Mouse (Mus musculus) frontal cortex, postnatal 10 days (tissue): Measurements from ENCODE around the gene Filip1l.

Experiments
- DNase-seq, 2 experiments: peaks; one replicate each; pipeline ENCODE4 v3.0.0; 2022; ENCODE audit warnings: low spot score in 2 of 2, mixed read lengths in 1 of 2

Filip1l gene

GRCm38 (mm10) chr16:57483503-57483902, 130.6 kb downstream of the Filip1l start:
- no peak for DNase-seq

- no peak for DNase-seq
Measured at GRCm38 (mm10) chr16:57484043-57484795, 131.3 kb downstream of the Filip1l start.

GRCm38 (mm10) chr16:57485265-57485664, 132.4 kb downstream of the Filip1l start:
- DNase-seq: no peak

GRCm38 (mm10) chr16:57486266-57486665, 133.4 kb downstream of the Filip1l start:
- DNase-seq: no peak

- DNase-seq: no peak
Measured at GRCm38 (mm10) chr16:57488661-57489060, 135.8 kb downstream of the Filip1l start.

GRCm38 (mm10) chr16:57490691-57491090, 137.8 kb downstream of the Filip1l start:
- DNase-seq: no peak

- no peak for DNase-seq
Measured at GRCm38 (mm10) chr16:57491853-57492252, 139.0 kb downstream of the Filip1l start.

- no peak for DNase-seq
Measured at GRCm38 (mm10) chr16:57495476-57496203, 142.7 kb downstream of the Filip1l start.

- peak in 1 of 2 experiments; percentile 33 for DNase-seq
Measured at GRCm38 (mm10) chr16:57496437-57497173, 143.7 kb downstream of the Filip1l start.

- no peak for DNase-seq
Measured at GRCm38 (mm10) chr16:57500851-57501250, 148.0 kb downstream of the Filip1l start.

GRCm38 (mm10) chr16:57502230-57502629, 149.3 kb downstream of the Filip1l start:
- DNase-seq: no peak

GRCm38 (mm10) chr16:57502761-57503160, 149.9 kb downstream of the Filip1l start:
- no peak for DNase-seq

GRCm38 (mm10) chr16:57504728-57505127, 151.8 kb downstream of the Filip1l start:
- no peak for DNase-seq

GRCm38 (mm10) chr16:57506133-57506532, 153.2 kb downstream of the Filip1l start:
- no peak for DNase-seq

- DNase-seq: no peak
Measured at GRCm38 (mm10) chr16:57508351-57508750, 155.5 kb downstream of the Filip1l start.

GRCm38 (mm10) chr16:57509099-57509498, 156.2 kb downstream of the Filip1l start:
- DNase-seq: no peak

- no peak for DNase-seq
Measured at GRCm38 (mm10) chr16:57513562-57513961, 160.7 kb downstream of the Filip1l start.

GRCm38 (mm10) chr16:57514371-57514770, 161.5 kb downstream of the Filip1l start:
- no peak for DNase-seq

GRCm38 (mm10) chr16:57515636-57516035, 162.7 kb downstream of the Filip1l start:
- DNase-seq: no peak

GRCm38 (mm10) chr16:57525046-57525445, 172.2 kb downstream of the Filip1l start:
- no peak for DNase-seq

GRCm38 (mm10) chr16:57525476-57525875, 172.6 kb downstream of the Filip1l start:
- DNase-seq: no peak

GRCm38 (mm10) chr16:57526893-57527292, 174.0 kb downstream of the Filip1l start:
- no peak for DNase-seq
